Mouse (Mus musculus) common myeloid progenitor, adult 5-6 weeks (primary cell): ENCODE measurements around the gene Fam129c. TPM values are rescaled to one million over a fixed set of nuclear protein-coding genes. Genes with fewer than 3 reads are reported as not detected.

Experiments
- ATAC-seq: replicated peaks from 2 replicates; pipeline ENCODE4 v1.8.0; 2016; ENCODE audit warnings: low read depth, mild to moderate bottlenecking, moderate TSS enrichment, inconsistent platforms; ENCODE audit not compliant: poor library complexity, severe bottlenecking
- total RNA-seq: library from RNA; stranded (forward); fragments of 200-1000, 187-1606 nt; gene quantifications from 2 replicates; pipeline ENCODE4 v1.2.3, GENCODE M21; 2017

Gene Fam129c
- total RNA-seq, 1 experiment from 2014 or later: 2.3 TPM

GRCm38 (mm10) chr8:71572847-71573633, 24.4 kb upstream of the Fam129c start:
- no peak for ATAC-seq

- ATAC-seq: no peak
Observed at GRCm38 (mm10) chr8:71574426-71574825, 23.0 kb upstream of the Fam129c start.

GRCm38 (mm10) chr8:71575020-71575419, 22.4 kb upstream of the Fam129c start:
- ATAC-seq: no peak

GRCm38 (mm10) chr8:71577856-71578387, 19.5 kb upstream of the Fam129c start:
- no peak for ATAC-seq

- ATAC-seq: no peak
Observed at GRCm38 (mm10) chr8:71579009-71579408, 18.4 kb upstream of the Fam129c start.

- ATAC-seq: no peak
Observed at GRCm38 (mm10) chr8:71579476-71579875, 18.0 kb upstream of the Fam129c start.

GRCm38 (mm10) chr8:71580201-71580600, 17.2 kb upstream of the Fam129c start:
- no peak for ATAC-seq

- ATAC-seq: 0 out of 2 replicates have a peak, but pooled peaks have one; percentile 16
Observed at GRCm38 (mm10) chr8:71586891-71587290, 10.6 kb upstream of the Fam129c start.

GRCm38 (mm10) chr8:71588762-71589161, 8.7 kb upstream of the Fam129c start:
- ATAC-seq: no peak

GRCm38 (mm10) chr8:71591017-71591416, 6.4 kb upstream of the Fam129c start:
- ATAC-seq: no peak

GRCm38 (mm10) chr8:71591471-71592373, 5.7 kb upstream of the Fam129c start, which contains the start of gene Pgls:
TSS of gene Pgls (plus strand) at chr8:71592176.
- peak; percentile 70 for ATAC-seq

GRCm38 (mm10) chr8:71592374-71593170, 4.9 kb upstream of the Fam129c start:
- ATAC-seq: no peak

- no peak for ATAC-seq
Observed at GRCm38 (mm10) chr8:71593556-71594323, 3.7 kb upstream of the Fam129c start.

- ATAC-seq: no peak
Observed at GRCm38 (mm10) chr8:71594324-71594722, 3.1 kb upstream of the Fam129c start.

GRCm38 (mm10) chr8:71595862-71596261, 1.6 kb upstream of the Fam129c start:
- ATAC-seq: peak; percentile 59

GRCm38 (mm10) chr8:71596384-71596783, 1.1 kb upstream of the Fam129c start:
- ATAC-seq: no peak

GRCm38 (mm10) chr8:71596798-71597197, 650 bp upstream of the Fam129c start:
- ATAC-seq: peak; percentile 20; the same call in 1 of the 2 replicates

- ATAC-seq: no peak
Observed at GRCm38 (mm10) chr8:71598375-71598774, 927 bp downstream of the Fam129c start.

GRCm38 (mm10) chr8:71598841-71599240, 1.4 kb downstream of the Fam129c start:
- no peak for ATAC-seq
